Mouse (Mus musculus): ENCODE results near the gene Lypd6b.

Lypd6b gene

GRCm38 (mm10) chr2:49770440-49770839 is 17.0 kb upstream of the Lypd6b start:
- peak; percentile 21 for DNase-seq (ENCODE audit: low spot score)

- DNase-seq (ENCODE audit: low spot score) = no peak
These were observed 16.3 kb upstream of the Lypd6b start for GRCm38 (mm10) chr2:49771172-49771571.

- no peak for DNase-seq (ENCODE audit: low spot score)
These were observed 14.1 kb upstream of the Lypd6b start for GRCm38 (mm10) chr2:49773194-49773931.

DNA sequence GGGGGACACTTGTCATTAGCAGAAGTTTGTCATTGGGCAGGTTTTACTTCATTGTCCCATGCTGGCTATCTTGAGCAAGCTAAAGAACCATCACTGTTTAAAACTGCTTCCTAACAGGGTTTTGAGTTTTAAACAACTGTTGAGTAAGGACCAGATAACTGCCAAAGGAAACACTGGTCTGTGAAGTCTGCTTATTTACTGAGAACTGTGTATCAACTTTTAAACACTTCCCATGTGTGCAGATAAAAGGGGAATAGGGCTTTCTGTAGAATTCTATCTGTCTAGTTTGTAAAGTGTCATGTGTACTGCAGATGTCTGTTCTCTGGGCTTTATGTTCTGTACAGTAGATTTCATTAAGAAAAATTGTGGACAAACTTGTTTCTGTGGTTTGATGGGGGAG is 13.3 kb upstream of the Lypd6b start:
- no peak for DNase-seq (ENCODE audit: low spot score)

GRCm38 (mm10) chr2:49775187-49775586 is 12.3 kb upstream of the Lypd6b start:
- DNase-seq (ENCODE audit: low spot score) = no peak

GRCm38 (mm10) chr2:49775735-49776134 is 11.8 kb upstream of the Lypd6b start:
- peak; percentile 32 for DNase-seq (ENCODE audit: low spot score)

DNA sequence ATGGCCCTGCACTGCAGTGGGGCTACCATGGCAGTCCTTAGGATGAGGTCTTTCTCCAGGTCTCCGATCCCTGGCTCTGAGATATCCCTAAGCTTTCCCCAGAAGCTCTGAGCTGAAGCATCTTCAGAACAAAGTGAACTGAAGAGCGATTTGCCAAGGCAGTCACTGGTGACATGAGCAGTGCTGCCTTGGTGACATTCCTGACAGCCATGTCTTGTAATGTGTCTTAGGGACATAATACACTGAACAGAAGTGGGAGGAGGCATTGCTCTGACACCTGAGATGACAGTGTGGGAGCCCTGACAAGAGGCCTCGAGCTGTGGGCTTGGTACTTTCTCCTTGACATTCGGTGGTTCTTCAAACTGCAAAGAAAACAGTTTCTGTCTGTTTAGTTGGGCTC is 11.1 kb upstream of the Lypd6b start:
- no peak for DNase-seq (ENCODE audit: low spot score)

- DNase-seq (ENCODE audit: low spot score) = peak; percentile 39
These were observed 547 bp downstream of the Lypd6b start for GRCm38 (mm10) chr2:49788051-49788418.

GRCm38 (mm10) chr2:49788643-49789042 is 1.2 kb downstream of the Lypd6b start:
- no peak for DNase-seq (ENCODE audit: low spot score)

DNA sequence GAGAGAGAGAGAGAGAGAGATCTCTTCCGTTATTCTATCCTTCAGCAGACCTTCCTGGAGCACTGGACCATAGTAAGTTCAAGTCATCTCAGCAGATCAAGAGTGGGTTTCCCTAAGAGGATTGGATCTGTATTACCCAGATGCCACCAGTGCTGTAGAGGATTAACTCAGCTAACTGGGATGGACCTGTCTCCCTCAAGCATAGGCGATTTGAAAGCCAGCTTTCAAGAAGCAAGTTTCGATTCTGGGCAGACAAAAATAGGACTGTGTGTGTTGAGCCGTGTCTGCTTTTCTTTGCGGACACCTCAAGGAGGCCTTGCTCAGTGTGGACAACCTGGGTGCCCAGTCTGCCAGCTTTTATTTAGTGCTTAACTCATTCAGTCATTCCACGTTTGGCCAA is 1.6 kb downstream of the Lypd6b start:
- no peak for DNase-seq (ENCODE audit: low spot score)

DNA sequence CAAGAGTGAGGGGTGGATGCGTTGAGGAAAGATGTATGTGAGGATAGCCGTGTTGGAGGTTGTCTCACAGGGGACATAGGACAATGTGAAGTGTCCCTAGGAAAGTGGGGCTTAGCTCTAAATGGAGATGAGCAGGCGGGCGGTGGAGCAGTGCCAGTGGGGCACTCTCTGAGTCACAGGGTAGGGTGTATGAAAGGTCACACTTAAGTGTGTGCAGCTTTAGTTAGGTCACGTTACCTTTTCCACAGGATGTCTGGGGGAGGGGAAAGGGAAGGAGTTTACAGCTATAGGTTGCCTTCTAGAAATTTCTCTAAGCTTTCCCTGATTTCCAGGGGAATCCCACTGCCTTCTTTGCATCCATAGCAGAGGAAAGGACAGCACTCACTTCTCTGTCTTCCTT is 2.0 kb downstream of the Lypd6b start:
- no peak for DNase-seq (ENCODE audit: low spot score)

GRCm38 (mm10) chr2:49797444-49798143 is 10.1 kb downstream of the Lypd6b start:
- no peak for DNase-seq (ENCODE audit: low spot score)

- DNase-seq (ENCODE audit: low spot score) = no peak
These were observed 17.0 kb downstream of the Lypd6b start for GRCm38 (mm10) chr2:49804448-49804847.

DNA sequence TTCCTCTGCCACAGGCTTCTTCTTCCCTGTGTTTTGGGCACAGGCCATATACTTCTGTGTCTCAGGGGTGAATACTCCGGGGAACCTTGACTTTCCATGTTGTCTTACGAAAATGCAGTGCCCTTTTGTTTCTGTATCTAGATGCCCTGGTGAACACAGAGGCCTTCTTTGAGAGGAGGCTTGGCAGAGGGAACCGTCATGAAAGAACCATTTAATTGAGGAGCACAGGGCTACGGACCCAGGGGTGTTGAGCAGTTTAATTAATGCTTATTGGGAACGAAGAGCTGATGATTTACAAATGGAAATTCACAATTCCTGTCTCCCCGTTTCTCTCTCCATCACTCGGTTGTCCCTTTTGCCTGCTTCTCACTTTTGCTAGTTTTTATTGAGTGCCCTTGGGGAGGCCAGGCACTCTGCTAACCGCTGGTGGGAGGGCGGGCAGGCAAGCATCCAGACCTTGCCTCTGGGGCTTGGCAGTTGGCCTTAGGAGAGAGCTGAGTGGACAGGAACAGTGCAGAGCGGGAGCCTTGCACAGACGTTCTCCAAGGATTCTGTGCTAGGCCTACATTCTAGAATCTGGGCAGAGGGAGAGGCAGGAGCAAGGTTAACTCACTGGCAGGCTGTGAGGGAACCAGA is 18.4 kb downstream of the Lypd6b start:
- DNase-seq (ENCODE audit: low spot score) = no peak

GRCm38 (mm10) chr2:49809496-49809895 is 22.0 kb downstream of the Lypd6b start:
- no peak for DNase-seq (ENCODE audit: low spot score)

GRCm38 (mm10) chr2:49811420-49811819 is 23.9 kb downstream of the Lypd6b start:
- no peak for DNase-seq (ENCODE audit: low spot score)

DNA sequence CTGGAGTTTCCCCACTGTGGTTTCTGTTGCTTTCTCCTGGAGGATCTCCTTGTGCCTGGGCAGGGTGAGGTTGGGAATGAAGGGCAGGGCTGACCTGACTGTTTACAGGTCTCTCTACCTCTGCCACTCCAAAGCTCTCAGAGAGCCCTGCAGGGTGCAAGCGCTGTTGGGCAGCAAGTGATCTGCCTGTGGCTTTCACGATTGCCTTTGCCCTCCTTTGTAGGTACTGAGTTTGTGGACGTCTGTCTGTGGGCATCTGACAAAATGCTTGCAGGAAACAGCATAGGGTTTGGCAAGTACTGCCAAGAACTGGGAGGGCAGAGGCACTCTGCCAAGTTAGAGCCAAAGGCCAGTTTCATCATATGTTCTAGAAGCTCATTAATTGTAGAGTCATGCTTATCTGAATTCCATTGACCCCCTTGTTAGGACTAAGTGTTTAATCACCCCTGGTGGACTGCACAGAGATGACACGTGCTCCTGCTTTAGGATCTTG is 24.4 kb downstream of the Lypd6b start:
- DNase-seq (ENCODE audit: low spot score) = peak; percentile 30

- no peak for DNase-seq (ENCODE audit: low spot score)
These were observed 25.7 kb downstream of the Lypd6b start for GRCm38 (mm10) chr2:49813151-49813550.

- no peak for DNase-seq (ENCODE audit: low spot score)
These were observed 26.5 kb downstream of the Lypd6b start for GRCm38 (mm10) chr2:49814011-49814410.

GRCm38 (mm10) chr2:49815696-49816320 is 28.3 kb downstream of the Lypd6b start:
- no peak for DNase-seq (ENCODE audit: low spot score)

- DNase-seq (ENCODE audit: low spot score) = no peak
These were observed 29.1 kb downstream of the Lypd6b start for GRCm38 (mm10) chr2:49816549-49816948.

DNA sequence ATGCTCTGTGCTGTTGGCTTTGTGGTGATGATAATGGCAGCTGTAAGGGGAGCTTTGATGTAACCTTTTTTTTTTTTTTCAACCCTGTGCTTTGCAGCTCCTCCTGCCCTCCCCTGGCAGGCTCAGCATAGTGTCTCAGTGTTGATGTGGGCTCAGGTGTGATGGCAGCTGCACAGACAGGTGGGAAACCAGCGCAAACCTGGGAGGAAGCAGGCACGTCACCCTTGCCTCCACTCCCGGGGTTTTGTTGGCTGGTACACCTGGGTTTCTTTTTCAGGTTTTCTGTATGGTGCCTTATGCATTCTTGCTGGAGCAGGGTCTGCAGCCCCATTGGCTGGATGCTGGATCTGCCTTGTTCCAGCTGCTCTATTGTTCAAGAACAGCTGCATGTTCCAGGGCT is 29.7 kb downstream of the Lypd6b start:
- DNase-seq (ENCODE audit: low spot score) = no peak

DNA sequence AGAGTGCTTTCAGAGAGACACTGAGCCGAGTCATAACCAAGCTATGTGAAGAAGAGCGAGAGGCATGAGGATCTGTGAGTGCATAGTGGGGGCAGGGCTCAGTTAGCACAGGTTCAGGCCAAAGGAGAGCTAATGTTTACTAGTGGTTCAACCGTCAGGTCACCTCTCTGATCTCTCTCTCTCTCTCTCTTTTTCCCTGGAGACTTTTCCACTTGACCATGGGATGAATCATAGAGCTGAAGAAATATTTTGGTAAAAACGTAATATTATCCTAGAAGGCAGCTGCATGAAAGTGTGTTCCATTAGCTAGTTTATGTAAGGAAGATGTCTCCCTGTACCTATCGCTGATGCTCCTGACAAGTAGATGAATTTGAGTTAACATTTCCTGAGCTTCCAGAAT is 30.6 kb downstream of the Lypd6b start:
- DNase-seq (ENCODE audit: low spot score) = no peak
